Mouse (Mus musculus) retina, adult 2 months (tissue): ENCODE measurements around the gene Polr1b.
A peak's percentile ranks its signal among the peaks of the same experiment; 100 is the strongest.

ENCODE experiments used
- DNase-seq: peaks from one replicate; pipeline ENCODE4 v3.0.0-alpha.2; 2012; ENCODE audit warnings: low read depth, low spot score

Polr1b gene

GRCm38 (mm10) chr2:129100784-129101310 lies at the start of gene Polr1b:
Polr1b (plus strand) TSS chr2:129100995.
- peak; percentile 85 for DNase-seq

GRCm38 (mm10) chr2:129052451-129052983 lies 48.3 kb upstream of the Polr1b start:
- no peak for DNase-seq

DNA sequence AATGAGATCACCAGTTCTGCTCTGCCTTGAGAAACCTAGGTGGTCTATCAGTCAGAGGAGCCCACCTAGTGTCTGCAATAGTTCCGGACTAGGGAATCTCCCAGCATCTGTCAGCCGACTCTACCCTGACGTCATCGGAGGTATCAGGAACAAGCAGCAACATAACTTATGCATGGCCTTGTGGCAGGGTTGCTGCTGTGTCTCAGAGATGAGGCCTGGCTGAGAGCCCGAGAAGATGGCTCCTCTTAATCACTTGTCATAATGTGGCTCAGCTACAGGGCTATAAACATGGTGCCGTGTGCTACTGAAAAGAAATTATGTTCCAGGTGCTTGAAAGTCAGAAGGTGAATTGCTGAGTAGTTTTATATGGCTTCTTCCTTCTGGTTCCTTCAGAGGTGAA lies 45.1 kb upstream of the Polr1b start:
- DNase-seq, result no peak

GRCm38 (mm10) chr2:129056597-129056996 lies 44.2 kb upstream of the Polr1b start:
- no peak for DNase-seq

GRCm38 (mm10) chr2:129057256-129057655 lies 43.5 kb upstream of the Polr1b start:
- DNase-seq, result no peak

GRCm38 (mm10) chr2:129057920-129058361 lies 42.9 kb upstream of the Polr1b start:
- no peak for DNase-seq

- DNase-seq, result no peak
Measured at GRCm38 (mm10) chr2:129061456-129062059, 39.2 kb upstream of the Polr1b start.

DNA sequence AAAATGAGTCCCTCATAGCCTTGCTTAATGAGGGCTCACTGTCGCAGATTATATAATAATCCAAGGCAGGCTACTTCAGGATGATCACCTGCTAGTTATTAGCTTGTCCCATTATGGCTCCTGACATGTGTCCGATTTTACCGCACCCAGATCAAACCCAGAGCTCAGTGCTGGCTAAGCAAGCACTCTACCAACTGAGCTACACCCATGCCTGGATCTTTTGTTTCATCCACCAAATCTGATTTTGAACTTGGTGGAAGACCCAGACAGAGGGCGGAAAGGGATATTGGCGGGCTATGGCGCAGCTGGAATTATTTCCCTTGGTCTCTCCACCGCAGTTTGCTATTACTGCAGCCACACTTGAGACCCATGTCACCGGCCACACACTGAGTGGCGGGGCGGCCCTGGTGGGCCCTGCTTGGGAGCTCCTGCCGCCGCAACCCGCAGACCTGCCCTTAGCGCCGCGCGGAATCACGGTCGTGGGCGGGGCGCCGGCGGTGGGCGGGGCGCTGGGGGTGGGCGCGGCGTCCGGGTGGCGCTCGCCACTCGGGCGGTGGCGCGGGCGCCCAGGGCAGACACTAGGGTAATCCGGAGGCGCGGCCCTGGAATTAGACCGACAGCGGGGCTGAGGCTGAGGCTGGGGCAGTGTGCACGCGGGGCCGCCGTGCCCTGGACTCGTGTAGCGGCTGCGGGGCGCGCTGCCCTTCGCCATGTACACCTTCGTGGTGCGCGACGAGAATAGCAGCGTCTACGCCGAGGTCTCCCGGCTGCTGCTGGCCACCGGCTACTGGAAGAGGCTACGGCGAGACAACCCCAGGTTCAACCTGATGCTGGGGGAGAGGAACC lies 35.1 kb upstream of the Polr1b start, which contains the start of gene Ttl:
Gene Ttl, plus strand, starts transcription at position 506 of the 846 bp plus-strand sequence.
- peak; percentile 50 for DNase-seq

- no peak for DNase-seq
Measured at GRCm38 (mm10) chr2:129066326-129066725, 34.5 kb upstream of the Polr1b start.

DNA sequence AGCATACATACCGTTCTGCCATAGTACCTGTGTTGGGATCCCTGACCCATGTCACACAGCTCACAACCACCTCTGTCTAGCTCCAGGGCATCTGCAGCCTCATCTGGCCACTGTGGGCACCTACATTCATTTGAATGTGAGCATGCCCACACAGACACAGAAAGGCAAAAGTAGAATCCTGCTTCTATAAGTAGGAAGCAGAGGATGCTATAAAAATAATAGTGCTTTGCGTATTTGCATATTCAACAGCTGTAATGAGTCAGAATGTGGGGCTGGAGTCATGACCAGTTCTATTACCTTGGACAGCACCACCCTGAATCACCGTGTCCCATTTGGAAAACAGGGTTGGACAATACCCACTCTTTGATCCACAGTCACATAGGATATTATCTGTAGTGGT lies 30.5 kb upstream of the Polr1b start:
- DNase-seq, result no peak

DNA sequence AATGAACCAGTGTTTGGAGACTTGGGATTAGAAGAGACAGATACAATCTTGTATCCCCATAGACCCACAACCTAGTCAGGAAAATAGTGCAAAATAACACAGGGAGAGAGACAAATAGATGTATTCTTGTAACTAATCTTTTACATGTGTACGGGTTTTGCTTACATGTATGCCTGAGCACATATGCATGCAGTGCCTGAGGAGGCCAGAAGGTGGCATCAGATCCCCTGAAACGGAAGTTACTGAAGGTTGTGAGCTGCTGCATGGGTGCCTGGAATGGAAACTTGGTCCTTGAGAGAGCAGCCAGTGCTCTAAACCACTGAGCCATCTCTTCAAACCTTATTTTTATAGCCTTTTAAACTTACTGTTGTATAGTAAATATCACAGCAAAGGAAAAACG lies 22.5 kb upstream of the Polr1b start:
- no peak for DNase-seq

DNA sequence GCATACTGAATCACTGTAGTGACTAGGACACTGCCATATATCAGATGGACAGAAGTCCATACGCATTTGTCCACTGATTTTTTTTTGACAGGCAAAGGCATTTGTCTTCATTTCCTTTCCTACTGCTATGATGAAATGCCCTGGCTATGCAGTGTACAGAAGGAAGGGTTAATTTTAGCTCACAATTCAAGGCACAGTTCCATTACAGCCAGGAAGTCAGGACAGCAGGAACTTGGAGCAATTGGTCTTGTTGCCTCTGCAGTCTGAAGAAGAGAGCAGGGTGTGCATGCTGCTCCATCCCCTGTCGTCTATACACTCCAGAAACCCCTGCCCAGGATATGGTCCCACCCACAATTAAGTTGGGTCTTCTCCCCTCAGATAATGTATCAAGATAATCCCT lies 21.6 kb upstream of the Polr1b start:
- no peak for DNase-seq

GRCm38 (mm10) chr2:129081097-129081496 lies 19.7 kb upstream of the Polr1b start:
- no peak for DNase-seq

- no peak for DNase-seq
Measured at GRCm38 (mm10) chr2:129083514-129083913, 17.3 kb upstream of the Polr1b start.

DNA sequence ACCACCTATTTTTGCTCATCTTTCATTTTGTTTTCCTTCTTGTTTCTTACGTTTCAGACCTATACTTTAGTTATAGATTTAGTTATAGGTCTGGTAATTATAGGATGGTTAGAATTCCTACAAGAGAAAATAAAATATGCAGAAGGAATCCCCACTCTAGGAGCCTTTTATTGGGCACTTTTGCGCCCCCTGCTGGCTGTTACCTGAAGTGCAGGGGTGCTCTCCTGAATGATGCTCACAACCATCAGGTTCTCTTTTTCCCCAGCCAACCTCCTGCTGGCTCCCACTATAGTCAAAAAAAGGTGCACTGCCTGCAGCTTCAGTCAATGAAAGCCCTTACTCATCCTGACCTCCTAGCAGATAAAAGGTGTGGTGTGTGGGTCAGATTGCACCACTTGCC lies 15.8 kb upstream of the Polr1b start:
- no peak for DNase-seq

DNA sequence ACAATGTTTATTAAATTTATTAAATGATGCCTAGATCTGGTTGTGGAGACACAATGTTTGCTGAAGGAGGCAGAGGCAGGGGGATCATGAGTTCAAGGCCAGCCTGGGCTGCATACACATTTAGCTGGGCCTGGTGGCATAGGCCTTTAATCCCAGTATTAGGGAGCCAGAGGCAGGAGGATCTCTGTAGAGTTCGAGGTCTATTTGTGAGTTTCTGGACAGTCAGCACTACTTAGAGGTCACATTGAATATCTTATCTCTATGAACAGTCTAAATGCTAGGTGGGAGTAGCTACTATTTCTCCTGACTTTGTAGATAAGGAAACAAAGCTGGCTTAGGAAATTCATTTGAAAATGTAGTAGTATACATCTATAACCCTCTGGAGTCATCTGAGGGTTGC lies 13.3 kb upstream of the Polr1b start:
- no peak for DNase-seq

DNA sequence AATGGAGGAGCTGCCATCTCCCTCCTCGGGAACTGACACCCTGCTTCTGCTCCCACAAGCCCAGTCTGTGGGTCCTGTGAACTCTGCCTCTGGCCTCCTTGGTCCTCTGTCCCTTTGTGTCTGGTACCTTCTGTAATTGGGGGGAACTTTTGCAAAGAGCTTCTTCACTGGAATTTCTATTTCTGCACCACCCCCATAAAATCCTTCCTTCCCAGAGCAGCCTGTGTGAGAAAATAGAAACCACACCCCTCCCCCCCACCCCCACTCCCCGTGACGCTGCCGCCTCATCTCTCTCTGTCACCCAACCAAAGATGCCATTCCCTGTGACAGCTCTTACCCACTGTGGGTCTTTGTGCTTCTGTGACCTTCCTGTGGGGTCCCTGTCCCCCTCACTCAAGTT lies 10.4 kb upstream of the Polr1b start:
- DNase-seq, result no peak

- no peak for DNase-seq
Measured at GRCm38 (mm10) chr2:129092810-129093209, 8.0 kb upstream of the Polr1b start.

DNA sequence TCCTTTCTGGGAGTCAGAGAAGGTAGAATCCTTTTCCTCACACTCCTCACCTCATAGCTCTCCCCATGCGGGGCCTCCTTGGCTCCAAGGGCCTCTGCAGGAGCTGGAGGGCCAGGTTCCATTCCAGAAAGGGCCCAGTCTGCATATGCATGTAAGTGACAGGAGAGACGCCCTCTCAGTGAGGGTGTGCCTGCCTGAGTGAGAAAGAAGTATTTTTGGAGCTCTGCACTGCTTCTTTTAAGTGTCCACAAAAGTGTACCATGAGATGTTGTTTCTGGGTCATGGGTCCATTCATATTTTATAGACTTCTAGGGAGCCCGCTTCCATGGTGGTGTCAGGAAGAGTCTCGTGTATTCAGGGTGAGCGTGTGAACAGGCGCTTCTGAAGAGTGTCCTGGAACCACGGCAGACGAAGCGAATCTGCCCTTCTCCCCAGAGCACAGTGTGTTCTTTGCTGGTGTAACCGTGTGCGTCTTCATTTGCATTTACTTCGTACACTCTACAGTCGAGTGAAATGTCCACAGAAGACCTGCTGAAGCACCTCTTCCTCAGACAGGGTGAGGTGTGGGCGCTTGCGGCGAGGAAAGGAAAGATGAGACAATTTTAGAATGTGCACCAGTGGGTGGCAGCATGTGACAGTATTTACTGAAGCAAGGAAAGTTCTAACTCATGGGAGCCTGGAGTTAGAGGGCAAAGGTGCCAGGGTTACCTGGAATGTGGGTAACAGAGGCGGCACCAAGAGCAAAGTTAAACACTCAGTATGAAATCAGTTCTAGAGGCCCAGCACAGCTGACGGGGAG lies 6.7 kb upstream of the Polr1b start:
- DNase-seq, result no peak

DNA sequence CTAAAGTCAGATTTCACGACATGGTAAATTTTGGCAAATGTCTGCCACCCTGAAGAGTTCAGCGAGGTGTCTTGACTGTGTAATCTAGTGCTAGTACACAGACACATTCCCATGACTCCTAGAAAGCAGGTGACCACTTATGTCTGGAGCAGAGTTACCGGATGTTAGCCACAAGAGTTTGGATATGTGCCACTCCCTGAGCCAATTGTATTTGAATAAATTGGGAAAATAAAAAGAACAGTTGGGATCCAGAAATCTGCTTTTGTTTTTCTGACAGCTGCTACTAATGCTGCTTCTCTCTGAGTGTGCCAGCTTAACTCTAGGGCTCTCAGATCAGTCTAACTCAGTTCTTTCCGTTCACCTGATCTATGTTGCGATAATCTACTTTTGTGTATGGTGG lies 12.1 kb downstream of the Polr1b start:
- DNase-seq, result no peak

DNA sequence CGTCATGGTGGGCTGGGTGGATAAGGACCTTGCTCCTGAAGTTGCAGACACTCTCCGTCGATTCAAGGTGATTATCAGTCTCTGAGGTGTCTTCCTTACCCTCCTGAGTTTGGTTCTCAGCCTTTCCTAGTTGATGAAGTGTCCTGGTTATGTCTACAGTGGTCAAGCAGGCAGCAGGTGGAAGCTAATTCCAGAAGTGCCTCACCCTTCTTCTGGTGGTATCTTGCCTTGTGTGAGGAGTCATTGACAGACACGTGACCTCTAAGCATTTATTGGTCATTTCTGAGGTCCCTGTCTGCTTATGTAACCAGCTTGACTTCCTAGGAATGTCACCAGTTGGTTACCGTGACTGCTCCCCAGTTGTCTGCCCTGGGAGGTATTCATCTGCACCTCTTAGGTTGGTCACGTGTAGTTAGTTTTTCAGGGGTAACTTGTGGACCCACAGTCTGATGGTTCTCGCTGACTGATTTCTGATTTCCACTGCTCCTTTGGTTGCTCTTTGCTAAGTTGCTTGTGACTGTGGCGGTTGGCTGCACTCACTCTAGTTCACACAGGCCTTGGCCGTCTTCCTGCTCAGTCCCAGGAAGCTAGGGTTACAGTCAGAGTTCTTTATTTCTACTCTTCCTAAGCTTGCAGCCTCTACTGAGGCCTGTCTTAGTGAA lies 15.0 kb downstream of the Polr1b start:
- no peak for DNase-seq
